In the genomic region with DNA sequence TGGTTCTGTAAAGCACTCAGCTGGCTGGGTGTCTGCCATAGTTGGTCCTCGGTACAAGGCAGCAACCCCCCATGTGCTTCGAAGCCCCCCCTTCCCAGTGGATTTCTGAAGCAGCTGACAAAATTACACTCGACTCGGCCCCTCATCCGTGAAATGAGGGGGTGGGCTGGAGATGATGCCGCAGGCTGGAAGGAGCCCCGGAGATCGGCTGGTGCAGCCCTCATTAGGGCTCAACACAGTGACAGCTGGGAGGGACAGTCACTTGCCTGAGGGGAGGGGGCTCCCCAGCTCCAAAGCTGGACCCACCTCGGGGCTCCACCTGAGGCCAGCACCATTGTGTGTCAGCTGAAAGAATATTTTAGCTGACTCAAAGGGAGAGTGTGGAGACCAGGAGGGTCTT, we compare ENCODE assay signal across 14 mouse cellular contexts. TPM values are rescaled to one million over a fixed set of nuclear protein-coding genes. Genes with fewer than 3 reads are reported as not detected.
A peak's percentile ranks its signal among the peaks of the same experiment; 100 is the strongest.
DNase-seq lines count a peak whose midpoint lies in the region; ATAC-seq lines count a peak whose summit lies in the region.
"Had no signal": no experiment of that assay in that cellular context is flagged by ENCODE, and none has a peak within 500 bp of the region (broad histone marks: within the 10 kb centered on the region; RNA-seq: fewer than 3 reads in every experiment).

No protein-coding gene starts in this region.

- no peak for ATAC-seq in cerebellum, adult (ENCODE audit: insufficient number of reproducible peaks, low FRiP score, low TSS enrichment)
- 0 out of 2 replicates have a peak, but pooled peaks have one; percentile 49 for ATAC-seq in embryonic facial prominence, embryonic 12.5 days (ENCODE audit: insufficient number of reproducible peaks, insufficient read depth, low FRiP score, low TSS enrichment)
- ATAC-seq in hindbrain, embryonic 12.5 days (ENCODE audit: low FRiP score): peak; percentile 65
- ATAC-seq in midbrain, embryonic 16.5 days: peak; percentile 49
- no peak for ATAC-seq in erythroblast, adult 5-6 weeks (replicated peaks; ENCODE audit: low FRiP score, poor library complexity, severe bottlenecking)

- H3K9ac ChIP-seq in embryonic facial prominence, embryonic 12.5 days: no peak overlapping the region
- no peak overlapping the region for H3K9ac ChIP-seq in hindbrain, embryonic 12.5 days
- peak overlapping the region; percentile 26; the same call in 1 of the 2 replicates for H3K9ac ChIP-seq in midbrain, embryonic 16.5 days (ENCODE audit: low read depth, low read length)
- H3K9ac ChIP-seq: limb, embryonic 12.5 days had no signal

- WGBS in embryonic facial prominence, embryonic 12.5 days: 32% methylated on average over 9 of the region's 9 CpGs
- WGBS in hindbrain, embryonic 12.5 days: 10% methylated on average over 9 of the region's 9 CpGs
- 5% methylated on average over 9 of the region's 9 CpGs for WGBS in midbrain, embryonic 16.5 days

- no peaks in the 10 kb centered on the region for H3K36me3 ChIP-seq in embryonic facial prominence, embryonic 12.5 days
- no peaks in the 10 kb centered on the region for H3K36me3 ChIP-seq in hindbrain, embryonic 12.5 days
- H3K36me3 ChIP-seq in midbrain, embryonic 16.5 days (ENCODE audit: control insufficient read depth, insufficient read depth, low read length): no peaks in the 10 kb centered on the region
- H3K36me3 ChIP-seq: limb, embryonic 12.5 days had no signal

- peaks cover 28% of the 10 kb centered on the region for H3K4me1 ChIP-seq in embryonic facial prominence, embryonic 12.5 days
- H3K4me1 ChIP-seq in hindbrain, embryonic 12.5 days: peaks cover 67% of the 10 kb centered on the region
- peaks cover 41% of the 10 kb centered on the region for H3K4me1 ChIP-seq in midbrain, embryonic 16.5 days (ENCODE audit: control insufficient read depth, insufficient read depth, low read length)

- DNase-seq in cerebellum, adult 11-12 months: peak; percentile 53
- DNase-seq in kidney, postnatal 25 days: no peak
- DNase-seq in gastrocnemius, postnatal 36 days: no peak
- DNase-seq: adrenal gland, adult 8-10 months; gastrocnemius, postnatal 14 days; kidney, adult 2 months; lung, adult 2 months had no signal

- H3K27me3 ChIP-seq in embryonic facial prominence, embryonic 12.5 days: no peaks in the 10 kb centered on the region
- no peaks in the 10 kb centered on the region for H3K27me3 ChIP-seq in hindbrain, embryonic 12.5 days
- H3K27me3 ChIP-seq in midbrain, embryonic 16.5 days (ENCODE audit: control insufficient read depth, insufficient read depth, low read depth, low read length): no peaks in the 10 kb centered on the region
- H3K27me3 ChIP-seq: limb, embryonic 12.5 days had no signal

- H3K4me2 ChIP-seq in embryonic facial prominence, embryonic 12.5 days (replicated peaks): no peak overlapping the region
- peak overlapping the region; percentile 0 for H3K4me2 ChIP-seq in hindbrain, embryonic 12.5 days (replicated peaks)
- peak overlapping the region; percentile 18; the same call in 1 of the 2 replicates for H3K4me2 ChIP-seq in midbrain, embryonic 16.5 days (ENCODE audit: low read length)
- H3K4me2 ChIP-seq: limb, embryonic 12.5 days had no signal

- no peak overlapping the region for H3K4me3 ChIP-seq in embryonic facial prominence, embryonic 12.5 days
- no peak overlapping the region for H3K4me3 ChIP-seq in hindbrain, embryonic 12.5 days
- no peak overlapping the region for H3K4me3 ChIP-seq in midbrain, embryonic 16.5 days (ENCODE audit: low read depth, low read length)
- H3K4me3 ChIP-seq: limb, embryonic 12.5 days had no signal

- intact Hi-C loops in gastrocnemius, postnatal 36 days (cut with DNase I): no loop called here

- no peak overlapping the region for H3K27ac ChIP-seq in embryonic facial prominence, embryonic 12.5 days
- H3K27ac ChIP-seq in hindbrain, embryonic 12.5 days: peak overlapping the region; percentile 81
- H3K27ac ChIP-seq in midbrain, embryonic 16.5 days (ENCODE audit: low read length): peak overlapping the region; percentile 77
- H3K27ac ChIP-seq: limb, embryonic 12.5 days had no signal

- H3K9me3 ChIP-seq in embryonic facial prominence, embryonic 12.5 days: no peaks in the 10 kb centered on the region
- H3K9me3 ChIP-seq in hindbrain, embryonic 12.5 days (replicated peaks): no peaks in the 10 kb centered on the region
- H3K9me3 ChIP-seq in midbrain, embryonic 16.5 days (replicated peaks; ENCODE audit: control insufficient read depth, low read length, poor library complexity, severe bottlenecking): no peaks in the 10 kb centered on the region
- H3K9me3 ChIP-seq: limb, embryonic 12.5 days had no signal

RNA-seq across cellular contexts. Expression of gene Nkain1, which starts 29.6 kb away (rescaled TPM):
- 4.4 and 5.8 TPM in 2 replicates for polyA plus RNA-seq in embryonic facial prominence, embryonic 12.5 days (2016; fragmentation: Nextera tagmentation; extraction: Ambion mirVana)
- 13.9 and 16.2 TPM in 2 replicates for polyA plus RNA-seq in hindbrain, embryonic 12.5 days (2016; fragmentation: Nextera tagmentation; extraction: Ambion mirVana)
- 7.2 and 9.1 TPM in 2 replicates for polyA plus RNA-seq in midbrain, embryonic 16.5 days (2015; fragmentation: Nextera tagmentation; extraction: Ambion mirVana)
- total RNA-seq in erythroblast, adult 5-6 weeks (2015; ENCODE audit: low replicate concordance): not detected in 2 replicates
- not detected in 2 replicates for total RNA-seq in erythroblast, adult 5-6 weeks (2017; ENCODE audit: low replicate concordance)
- 10 to 100 TPM; 12.9 to 13.2 TPM for total RNA-seq in gastrocnemius, postnatal 36 days (2021)
- total RNA-seq: megakaryocyte, adult 5-6 weeks had no signal

Comparison
In these comparisons a context has a peak if more than half of its experiments do, and no peak if none do; other contexts are left out.
1. ATAC-seq: peak in embryonic facial prominence, embryonic 12.5 days (single experiment), hindbrain, embryonic 12.5 days (single experiment) and midbrain, embryonic 16.5 days (single experiment); none in cerebellum, adult (single experiment) and erythroblast, adult 5-6 weeks (single experiment).